Mouse (Mus musculus): Measurements from ENCODE around the gene Smco1. TPM values are rescaled to one million over a fixed set of nuclear protein-coding genes. Genes with fewer than 3 reads are reported as not detected.

The Smco1 gene
- polyA plus RNA-seq, 1 experiment from 2014 or later: not detected

MicroRNA genes within 50 kb of the gene (microRNA counts, 519-probe panel; counts per million panel counts)
- microRNA mmu-miR-1946a: not detected

Small RNAs within 50 kb of the gene (microRNA-seq; reads per million reads assigned to microRNA genes)
- gene Mir1946a: not detected

Other genes starting within 250 kb of the Smco1 start
- gene Pak2, start 192.1 kb upstream of the Smco1 start, polyA plus RNA-seq (2016; fragmentation: Nextera tagmentation; extraction: Ambion mirVana): 32.5 and 32.8 TPM in 2 replicates
- gene Pigx, start 171.7 kb upstream of the Smco1 start, polyA plus RNA-seq (2016; fragmentation: Nextera tagmentation; extraction: Ambion mirVana): 87.2 and 102 TPM in 2 replicates
- 25.5 and 25.9 TPM in 2 replicates for gene Cep19, start 171.7 kb upstream of the Smco1 start, polyA plus RNA-seq (2016; fragmentation: Nextera tagmentation; extraction: Ambion mirVana)
- gene Nrros, start 105.9 kb upstream of the Smco1 start, polyA plus RNA-seq (2016; fragmentation: Nextera tagmentation; extraction: Ambion mirVana): 5.6 and 10.5 TPM in 2 replicates
- gene Bex6, start 91.6 kb upstream of the Smco1 start, polyA plus RNA-seq (2016; fragmentation: Nextera tagmentation; extraction: Ambion mirVana): 0.63 TPM in 1 of 2 replicates, not detected in the other
- 8.6 and 11.1 TPM in 2 replicates for gene Fbxo45, start 24.3 kb upstream of the Smco1 start, polyA plus RNA-seq (2016; fragmentation: Nextera tagmentation; extraction: Ambion mirVana)
- gene Wdr53, start 24.2 kb upstream of the Smco1 start, polyA plus RNA-seq (2016; fragmentation: Nextera tagmentation; extraction: Ambion mirVana): 11.6 and 14.8 TPM in 2 replicates
- gene Rnf168, start 6.0 kb downstream of the Smco1 start, polyA plus RNA-seq (2016; fragmentation: Nextera tagmentation; extraction: Ambion mirVana): 22.0 and 24.4 TPM in 2 replicates
- gene Ubxn7, start 60.8 kb downstream of the Smco1 start, polyA plus RNA-seq (2016; fragmentation: Nextera tagmentation; extraction: Ambion mirVana): 21.1 and 22.3 TPM in 2 replicates
- gene Tm4sf19, start 129.0 kb downstream of the Smco1 start, polyA plus RNA-seq (2016; fragmentation: Nextera tagmentation; extraction: Ambion mirVana): not detected in 2 replicates
- 28.9 and 29.5 TPM in 2 replicates for gene Tctex1d2, start 148.2 kb downstream of the Smco1 start, polyA plus RNA-seq (2016; fragmentation: Nextera tagmentation; extraction: Ambion mirVana)
- 36.6 and 43.9 TPM in 2 replicates for gene Pcyt1a, start 159.5 kb downstream of the Smco1 start, polyA plus RNA-seq (2016; fragmentation: Nextera tagmentation; extraction: Ambion mirVana)
- gene Slc51a, start 216.4 kb downstream of the Smco1 start, polyA plus RNA-seq (2016; fragmentation: Nextera tagmentation; extraction: Ambion mirVana): 4.2 and 5.1 TPM in 2 replicates
- not detected in 2 replicates for gene Zdhhc19, start 224.8 kb downstream of the Smco1 start, polyA plus RNA-seq (2016; fragmentation: Nextera tagmentation; extraction: Ambion mirVana)

All from heart, embryonic 10.5 days (tissue).